Mouse (Mus musculus): Measurements from ENCODE around the gene Strada. TPM values are rescaled to one million over a fixed set of nuclear protein-coding genes. Genes with fewer than 3 reads are reported as not detected.
A peak's percentile ranks its signal among the peaks of the same experiment; 100 is the strongest.
"Not testable (repeated sequence)": the region's sequence is repeated elsewhere in the genome, so short reads cannot be mapped to it uniquely, and the experiment has no call there.

Strada gene
- polyA plus RNA-seq, 1 experiment, result 10.9 TPM

- WGBS, result 55% methylated on average over 14 of the region's 14 CpGs
- no peak for DNase-seq (ENCODE audit: low read depth, low spot score)
These were observed 43.7 kb downstream of the Strada start for GRCm38 (mm10) chr11:106158081-106158929.

GRCm38 (mm10) chr11:106157154-106157553, 44.8 kb downstream of the Strada start:
- WGBS, result 72% methylated on average over 7 of the region's 7 CpGs

GRCm38 (mm10) chr11:106156257-106156656, 45.7 kb downstream of the Strada start:
- WGBS, result 94% methylated on average over 1 of the region's 1 CpGs
- no peak for DNase-seq (ENCODE audit: low read depth, low spot score)

More at GRCm38 (mm10) chr11:106157154-106157553, 44.8 kb downstream of the Strada start:
- DNase-seq (ENCODE audit: low read depth, low spot score), result no peak

- 62% methylated on average over 3 of the region's 3 CpGs for WGBS
These were observed 46.2 kb downstream of the Strada start for GRCm38 (mm10) chr11:106155761-106156160.

GRCm38 (mm10) chr11:106154770-106155169, 47.2 kb downstream of the Strada start:
- DNase-seq (ENCODE audit: low read depth, low spot score), result no peak
- 75% methylated on average over 2 of the region's 2 CpGs for WGBS

More at GRCm38 (mm10) chr11:106155761-106156160, 46.2 kb downstream of the Strada start:
- no peak for DNase-seq (ENCODE audit: low read depth, low spot score)

GRCm38 (mm10) chr11:106154091-106154490, 47.9 kb downstream of the Strada start:
- no peak for DNase-seq (ENCODE audit: low read depth, low spot score)
- WGBS, result 84% methylated on average over 5 of the region's 5 CpGs

- WGBS, result 84% methylated on average over 8 of the region's 8 CpGs
- DNase-seq (ENCODE audit: low read depth, low spot score), result no peak
These were observed 49.8 kb downstream of the Strada start for GRCm38 (mm10) chr11:106152132-106152531.

GRCm38 (mm10) chr11:106151219-106151618, 50.7 kb downstream of the Strada start:
- WGBS, result 51% methylated on average over 3 of the region's 3 CpGs

GRCm38 (mm10) chr11:106134580-106135528, 67.1 kb downstream of the Strada start:
- DNase-seq (ENCODE audit: low read depth, low spot score), result peak; percentile 65
- WGBS, result 22% methylated on average over 8 of the region's 8 CpGs

More at GRCm38 (mm10) chr11:106151219-106151618, 50.7 kb downstream of the Strada start:
- DNase-seq (ENCODE audit: low read depth, low spot score), result no peak

GRCm38 (mm10) chr11:106132516-106132915, 69.5 kb downstream of the Strada start:
- WGBS, result 93% methylated on average over 5 of the region's 5 CpGs
- DNase-seq (ENCODE audit: low read depth, low spot score), result no peak

GRCm38 (mm10) chr11:106129477-106129876, 72.5 kb downstream of the Strada start:
- 77% methylated on average over 1 of the region's 1 CpGs for WGBS
- DNase-seq (ENCODE audit: low read depth, low spot score), result no peak

- 85% methylated on average over 6 of the region's 6 CpGs for WGBS
- not testable (repeated sequence) for DNase-seq (ENCODE audit: low read depth, low spot score)
These were observed 75.1 kb downstream of the Strada start for GRCm38 (mm10) chr11:106126727-106127373.

GRCm38 (mm10) chr11:106125827-106126226, 76.1 kb downstream of the Strada start:
- 53% methylated on average over 1 of the region's 1 CpGs for WGBS
- no peak for DNase-seq (ENCODE audit: low read depth, low spot score)

GRCm38 (mm10) chr11:106124784-106125183, 77.2 kb downstream of the Strada start:
- no peak for DNase-seq (ENCODE audit: low read depth, low spot score)
- WGBS, result 73% methylated on average over 4 of the region's 4 CpGs

GRCm38 (mm10) chr11:106122736-106123135, 79.2 kb downstream of the Strada start:
- DNase-seq (ENCODE audit: low read depth, low spot score), result no peak
- WGBS, result 75% methylated on average over 3 of the region's 3 CpGs

- no peak for DNase-seq (ENCODE audit: low read depth, low spot score)
- 90% methylated on average over 5 of the region's 5 CpGs for WGBS
These were observed 79.7 kb downstream of the Strada start for GRCm38 (mm10) chr11:106122221-106122620.
